Mouse (Mus musculus) midbrain, embryonic 14.5 days (tissue): ENCODE measurements at regions not wholly inside any gene's neighbourhood (a gene's known extent, or its start where the extent isn't known, plus 50 kb on each side); places are given as distances from the start of the nearest gene placed in this dataset.

ENCODE experiments used
- ATAC-seq: fragments of 200-750 bp; cut with Nextera tagmentation; 2 replicates; pipeline ENCODE4 v1.8.0; 2017; ENCODE audit warnings: moderate number of reproducible peaks, moderate library complexity; ENCODE audit not compliant: low FRiP score, low TSS enrichment
- DNase-seq: peaks from one replicate; pipeline ENCODE4 v3.0.0-alpha.2; 2015
- H3K27ac ChIP-seq: fragments of 300-500 bp; sonication (generic); replicated peaks from 2 replicates; pipeline ENCODE4 v1.5.1; 2014; ENCODE audit warnings: mild to moderate bottlenecking, low read depth, low read length, moderate library complexity
- H3K27me3 ChIP-seq: fragments of 300-500 bp; sonication (generic); 2 replicates; pipeline ENCODE4 v1.6.1; 2014; ENCODE audit warnings: low read length, control low read depth, mixed read lengths; ENCODE audit not compliant: control insufficient read depth, insufficient read depth
- H3K36me3 ChIP-seq: fragments of 300-500 bp; sonication (generic); 2 replicates; pipeline ENCODE4 v1.6.1; 2014; ENCODE audit warnings: low read length, control low read depth; ENCODE audit not compliant: control insufficient read depth, insufficient read depth
- H3K4me1 ChIP-seq: fragments of 300-500 bp; sonication (generic); 2 replicates; pipeline ENCODE4 v1.6.1; 2014; ENCODE audit warnings: mild to moderate bottlenecking, antibody characterized with exemption, low read length, control low read depth; ENCODE audit not compliant: control insufficient read depth, insufficient read depth
- H3K4me2 ChIP-seq: fragments of 300-500 bp; sonication (generic); 2 replicates; pipeline ENCODE4 v1.6.1; 2014; ENCODE audit warnings: mild to moderate bottlenecking, low read length, moderate library complexity
- H3K4me3 ChIP-seq: fragments of 300-500 bp; sonication (generic); replicated peaks from 2 replicates; pipeline ENCODE4 v1.5.1; 2014; ENCODE audit warnings: low read depth, low read length
- H3K9ac ChIP-seq: fragments of 300-500 bp; sonication (generic); replicated peaks from 2 replicates; pipeline ENCODE4 v1.6.1; 2014; ENCODE audit warnings: mild to moderate bottlenecking, low read length, moderate library complexity
- H3K9me3 ChIP-seq: fragments of 300-500 bp; sonication (generic); 2 replicates; pipeline ENCODE4 v1.6.1; 2016; ENCODE audit warnings: low read length, control low read depth, mixed read lengths; ENCODE audit not compliant: control insufficient read depth
- WGBS: fragments of 180-500 bp; shearing (Covaris S2); extraction: QIAGEN DNeasy Blood & Tissue Kit; methylation state at CpG from one replicate; pipeline ENCODE4 v1.1.7; 2014; 5-methylcytosine and 5-hydroxymethylcytosine counted together

DNA sequence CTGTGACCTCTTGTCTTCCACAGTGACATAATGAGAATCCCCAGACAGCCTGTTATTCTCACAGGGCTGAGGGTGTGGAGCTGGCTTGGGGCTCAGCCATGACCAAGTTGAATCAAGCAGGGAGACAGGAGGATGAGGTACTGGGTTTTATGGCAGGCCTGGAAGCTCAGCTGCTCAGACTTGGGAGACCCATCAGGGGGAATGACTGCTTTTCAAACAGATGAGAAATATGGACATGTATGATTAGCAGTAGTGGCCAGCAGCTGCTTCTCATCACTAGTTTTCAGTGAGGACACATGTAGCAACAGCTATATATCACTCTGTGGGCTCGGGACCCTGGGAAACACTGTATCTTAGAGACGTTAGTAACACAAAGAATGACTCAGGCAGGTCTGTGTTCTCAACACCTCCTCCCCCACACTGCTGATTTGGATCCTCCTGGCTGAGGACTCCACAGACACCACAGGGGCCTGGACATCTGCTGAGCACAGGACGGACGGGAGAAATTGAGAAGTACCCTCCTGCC, 87.9 kb downstream of the Cops8 start:
- no peaks in the 10 kb centered on the region; the same call in 1 of the 2 replicates for H3K9me3 ChIP-seq
- H3K4me2 ChIP-seq, result no peak overlapping the region
- H3K9ac ChIP-seq, result no peak overlapping the region
- no peak overlapping the region for H3K27ac ChIP-seq
- H3K4me3 ChIP-seq, result no peak overlapping the region
- DNase-seq (no peak), ATAC-seq (no peak)
- H3K36me3 ChIP-seq, result no peaks in the 10 kb centered on the region
- 73% methylated on average over 4 of the region's 4 CpGs for WGBS
- H3K4me1 ChIP-seq, result no peaks in the 10 kb centered on the region
- no peaks in the 10 kb centered on the region for H3K27me3 ChIP-seq

DNA sequence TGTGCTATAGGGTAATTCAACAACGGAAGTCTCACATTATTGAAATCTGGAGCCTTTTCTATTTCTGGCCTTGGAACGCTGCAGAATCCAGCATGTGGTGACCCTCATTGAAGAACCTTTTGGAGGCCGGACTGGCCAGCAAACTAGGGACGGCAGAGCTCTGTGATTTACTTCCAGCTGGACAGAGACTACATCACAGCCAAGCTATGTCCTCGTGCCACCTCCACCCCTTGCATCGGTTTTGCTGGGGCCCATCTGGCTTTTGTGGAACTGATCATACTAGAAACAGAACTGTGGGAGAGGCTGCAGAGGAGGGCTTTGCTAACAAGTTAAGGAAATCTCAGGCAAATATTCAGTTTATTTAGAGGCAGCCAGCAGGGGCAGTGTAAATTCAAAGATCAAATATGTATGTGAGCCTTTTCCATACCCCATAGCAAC, 88.4 kb downstream of the Cops8 start:
- no peaks in the 10 kb centered on the region for H3K36me3 ChIP-seq
- ATAC-seq (no peak), DNase-seq (no peak)
- no peak overlapping the region for H3K4me2 ChIP-seq
- H3K4me3 ChIP-seq, result no peak overlapping the region
- 85% methylated on average over 6 of the region's 6 CpGs for WGBS
- H3K27ac ChIP-seq, result no peak overlapping the region
- H3K9ac ChIP-seq, result no peak overlapping the region
- no peaks in the 10 kb centered on the region for H3K27me3 ChIP-seq
- no peaks in the 10 kb centered on the region; the same call in 1 of the 2 replicates for H3K9me3 ChIP-seq
- no peaks in the 10 kb centered on the region for H3K4me1 ChIP-seq

DNA sequence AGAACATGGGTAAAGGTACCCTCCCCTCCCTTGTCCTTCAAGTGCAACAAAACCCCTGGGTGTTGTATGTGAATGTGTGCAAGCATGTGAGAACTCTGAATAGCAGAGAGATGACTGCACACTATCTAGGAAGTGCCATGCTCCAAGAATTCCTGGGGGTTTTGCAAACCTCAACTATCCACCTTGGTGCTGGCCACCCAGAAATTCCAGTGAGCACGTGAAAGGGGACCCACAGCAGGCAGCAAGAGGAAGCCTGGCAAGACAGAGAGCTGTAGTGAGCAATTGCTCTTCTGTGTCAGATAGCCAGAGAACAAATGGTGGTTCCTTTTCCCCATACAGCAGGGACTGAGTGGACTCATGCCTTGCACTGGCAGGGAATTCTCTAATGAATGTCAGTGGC, 90.1 kb downstream of the Cops8 start:
- DNase-seq (no peak), ATAC-seq (no peak)
- H3K9ac ChIP-seq, result no peak overlapping the region
- WGBS, result 61% methylated on average over 1 of the region's 1 CpGs
- no peak overlapping the region for H3K4me3 ChIP-seq
- H3K4me2 ChIP-seq, result no peak overlapping the region
- no peaks in the 10 kb centered on the region; the same call in 1 of the 2 replicates for H3K9me3 ChIP-seq
- H3K27me3 ChIP-seq, result no peaks in the 10 kb centered on the region
- no peaks in the 10 kb centered on the region for H3K4me1 ChIP-seq
- H3K36me3 ChIP-seq, result no peaks in the 10 kb centered on the region
- no peak overlapping the region for H3K27ac ChIP-seq

DNA sequence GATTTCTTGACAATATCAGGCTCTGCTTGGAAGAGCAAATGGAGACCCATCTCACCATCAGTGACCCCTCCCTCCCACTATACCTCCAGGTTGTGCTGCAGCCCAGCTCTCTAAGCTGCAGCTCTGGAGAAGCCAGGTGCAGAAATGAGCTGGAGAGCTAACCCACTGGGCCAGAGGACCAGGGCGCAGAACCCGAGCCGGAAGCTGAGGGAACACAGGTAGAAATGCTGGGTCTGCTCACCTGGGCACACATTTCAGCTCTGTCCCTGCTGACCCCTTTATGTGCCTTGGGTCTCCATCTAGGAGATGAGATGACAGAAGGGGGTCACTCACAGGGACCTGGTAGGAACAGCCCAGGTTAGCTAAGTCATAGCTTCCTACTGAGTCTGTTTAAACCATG, 92.0 kb downstream of the Cops8 start:
- Histone ChIP-seq H3K4me3 (no peak overlapping the region), H3K27ac (no peak overlapping the region), H3K9me3 (no peaks in the 10 kb centered on the region; the same call in 1 of the 2 replicates), H3K4me1 (no peaks in the 10 kb centered on the region), H3K4me2 (no peak overlapping the region), H3K27me3 (no peaks in the 10 kb centered on the region), H3K9ac (no peak overlapping the region), H3K36me3 (no peaks in the 10 kb centered on the region)
- DNase-seq (no peak), ATAC-seq (no peak)
- 100% methylated on average over 3 of the region's 3 CpGs for WGBS

DNA sequence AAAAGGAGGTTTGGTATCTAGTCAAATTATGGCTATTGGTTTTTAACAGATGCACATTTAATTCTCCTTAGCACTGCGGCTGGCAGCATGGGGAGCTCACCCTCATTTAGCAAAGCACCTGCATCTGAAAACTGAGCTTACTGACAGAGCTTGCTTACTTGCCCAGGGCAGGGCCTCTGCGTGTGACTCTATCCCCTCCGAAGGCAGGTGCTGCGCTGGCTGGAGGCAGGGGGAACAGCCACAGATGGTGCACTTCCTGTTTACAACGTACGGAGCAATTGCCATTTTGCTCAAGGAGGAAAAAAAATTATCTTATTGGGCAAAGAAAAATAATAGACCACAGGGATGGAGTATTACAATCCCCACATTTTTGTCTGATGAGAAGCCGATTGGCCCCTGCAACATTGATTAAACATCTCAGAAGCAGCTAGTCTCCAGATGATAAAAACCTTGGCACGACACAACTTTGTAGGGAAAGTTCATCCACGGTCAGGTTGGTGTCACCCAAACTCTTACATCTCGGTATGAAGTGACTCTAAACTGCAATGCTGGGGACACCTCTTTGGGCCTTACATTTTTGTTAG, 92.5 kb downstream of the Cops8 start:
- 87% methylated on average over 10 of the region's 10 CpGs for WGBS

DNA sequence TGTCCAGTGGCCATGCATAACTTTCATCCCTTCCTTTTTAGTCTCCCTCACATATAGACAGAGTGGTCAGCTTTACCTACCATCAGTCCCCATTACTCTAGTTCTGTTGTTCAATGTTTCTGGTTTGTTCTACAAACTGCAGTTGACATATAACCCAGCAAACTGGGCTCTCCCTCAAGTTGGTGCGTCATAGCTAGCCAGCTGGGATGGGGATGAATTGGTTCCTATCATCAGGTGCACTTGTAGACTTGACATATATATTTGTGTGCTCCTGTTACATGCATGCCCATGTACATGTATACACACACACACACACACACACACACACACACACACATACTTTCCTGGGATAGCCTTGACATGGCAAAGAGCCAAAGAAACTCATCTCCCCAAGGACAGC, 93.2 kb downstream of the Cops8 start:
- Histone ChIP-seq H3K4me1 (no peaks in the 10 kb centered on the region), H3K9ac (no peak overlapping the region), H3K27ac (no peak overlapping the region), H3K9me3 (no peaks in the 10 kb centered on the region), H3K36me3 (no peaks in the 10 kb centered on the region), H3K27me3 (no peaks in the 10 kb centered on the region), H3K4me3 (no peak overlapping the region), H3K4me2 (no peak overlapping the region)
- ATAC-seq (no peak), DNase-seq (no peak)
- WGBS, result 97% methylated on average over 1 of the region's 1 CpGs

More for the DNA sequence above, 92.5 kb downstream of the Cops8 start:
- no peaks in the 10 kb centered on the region for H3K4me1 ChIP-seq
- DNase-seq (no peak), ATAC-seq (no peak)
- H3K27me3 ChIP-seq, result no peaks in the 10 kb centered on the region
- no peaks in the 10 kb centered on the region for H3K36me3 ChIP-seq
- no peak overlapping the region for H3K4me3 ChIP-seq
- H3K27ac ChIP-seq, result no peak overlapping the region
- no peak overlapping the region for H3K4me2 ChIP-seq
- no peak overlapping the region for H3K9ac ChIP-seq
- H3K9me3 ChIP-seq, result no peaks in the 10 kb centered on the region

DNA sequence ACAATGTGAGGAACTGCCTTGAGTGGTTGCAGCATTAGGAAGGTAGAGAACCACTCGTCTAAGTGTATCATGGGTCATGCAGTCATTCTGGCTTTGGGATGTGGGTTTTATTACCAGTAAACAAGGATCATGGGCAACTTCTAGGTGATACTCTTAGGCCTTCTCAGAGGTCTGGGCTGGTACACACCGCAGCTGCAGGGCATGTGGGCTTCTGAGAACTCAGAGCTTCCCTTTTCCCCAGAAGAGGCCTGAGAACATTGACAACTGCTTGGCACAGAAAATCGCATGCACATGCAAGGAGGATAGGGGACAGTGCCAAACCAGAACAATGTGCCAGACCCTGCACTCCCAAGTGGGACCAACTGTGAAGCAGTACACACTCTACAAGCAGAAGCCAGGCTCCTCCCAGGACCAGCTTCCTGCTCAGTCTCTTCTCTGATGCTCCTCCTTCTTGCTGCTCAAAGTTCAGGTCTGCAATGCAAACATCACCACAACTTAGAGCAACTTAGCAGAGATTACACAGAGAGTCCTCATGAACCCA, 94.3 kb downstream of the Cops8 start:
- Histone ChIP-seq H3K4me2 (no peak overlapping the region), H3K27me3 (no peaks in the 10 kb centered on the region), H3K9ac (no peak overlapping the region), H3K4me1 (no peaks in the 10 kb centered on the region), H3K36me3 (no peaks in the 10 kb centered on the region), H3K9me3 (no peaks in the 10 kb centered on the region), H3K27ac (no peak overlapping the region), H3K4me3 (no peak overlapping the region)
- DNase-seq, result no peak
- ATAC-seq, result no peak
- 91% methylated on average over 3 of the region's 3 CpGs for WGBS

DNA sequence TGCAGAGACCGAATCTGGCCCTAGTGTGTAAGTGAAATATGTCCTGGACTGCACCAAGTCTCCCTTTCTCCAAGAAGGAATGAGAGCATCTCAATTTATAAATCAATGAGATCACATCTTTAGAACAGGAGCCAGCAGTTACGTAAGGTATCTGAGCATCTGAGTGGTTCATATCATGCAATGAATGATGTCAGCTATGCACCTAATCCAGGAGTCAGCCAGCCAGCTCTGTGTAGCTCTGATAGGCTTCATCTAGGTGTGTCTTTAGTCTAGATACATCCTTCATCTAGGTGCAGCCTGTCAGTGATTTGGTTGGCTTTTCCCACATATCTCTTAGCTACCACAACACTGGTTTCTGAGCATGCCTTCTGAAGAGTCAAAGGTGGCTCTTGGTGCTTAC, 95.8 kb downstream of the Cops8 start:
- H3K27me3 ChIP-seq, result no peaks in the 10 kb centered on the region
- no peaks in the 10 kb centered on the region for H3K9me3 ChIP-seq
- WGBS, result 93% methylated on average over 2 of the region's 2 CpGs
- no peaks in the 10 kb centered on the region for H3K4me1 ChIP-seq
- DNase-seq (no peak), ATAC-seq (no peak)
- H3K36me3 ChIP-seq, result no peaks in the 10 kb centered on the region
- no peak overlapping the region for H3K4me3 ChIP-seq
- no peak overlapping the region for H3K9ac ChIP-seq
- H3K27ac ChIP-seq, result no peak overlapping the region
- no peak overlapping the region for H3K4me2 ChIP-seq

DNA sequence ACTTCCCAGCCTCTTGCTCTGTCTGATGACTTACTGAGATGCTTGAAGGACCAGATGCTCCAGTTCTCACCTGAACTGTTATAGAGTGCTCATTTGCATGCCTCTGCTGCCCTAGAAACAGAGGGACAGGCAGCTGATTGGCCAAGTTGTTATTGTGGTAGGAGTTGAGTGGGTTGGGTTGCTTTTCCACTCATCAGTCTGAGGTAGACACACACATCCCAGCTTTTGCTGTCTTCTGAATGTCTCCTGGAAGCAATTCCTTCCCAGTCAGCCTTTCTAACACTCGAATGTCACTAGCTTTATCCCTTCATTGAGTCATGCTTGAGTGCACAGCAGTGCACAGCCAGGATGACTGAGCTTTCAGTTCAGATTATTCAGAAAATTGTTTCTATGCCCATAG, 99.0 kb downstream of the Cops8 start:
- ATAC-seq (no peak), DNase-seq (no peak)
- Histone ChIP-seq H3K9me3 (no peaks in the 10 kb centered on the region), H3K36me3 (no peaks in the 10 kb centered on the region), H3K27ac (no peak overlapping the region), H3K4me1 (no peaks in the 10 kb centered on the region), H3K4me2 (no peak overlapping the region), H3K27me3 (no peaks in the 10 kb centered on the region), H3K9ac (no peak overlapping the region), H3K4me3 (no peak overlapping the region)
- 13% methylated on average over 1 of the region's 1 CpGs for WGBS
